Mouse (Mus musculus) heart, embryonic 12.5 days (tissue): ENCODE data around the gene Islr. TPM values are rescaled to one million over a fixed set of nuclear protein-coding genes. Genes with fewer than 3 reads are reported as not detected.

Source experiments
- ATAC-seq: fragments of 200-750 bp; cut with Nextera tagmentation; 2 replicates; pipeline ENCODE4 v1.8.0; 2017; ENCODE audit warnings: moderate TSS enrichment, moderate library complexity; ENCODE audit not compliant: insufficient number of reproducible peaks, low FRiP score
- H3K27ac ChIP-seq: fragments of 300-500 bp; sonication (generic); 2 replicates; pipeline ENCODE4 v1.5.1; 2016; ENCODE audit warnings: mild to moderate bottlenecking, moderate library complexity; ENCODE audit not compliant: poor library complexity, severe bottlenecking
- H3K27me3 ChIP-seq: fragments of 300-500 bp; sonication (generic); replicated peaks from 2 replicates; pipeline ENCODE4 v1.6.1; 2016; ENCODE audit warnings: mild to moderate bottlenecking, moderate library complexity
- H3K36me3 ChIP-seq: fragments of 300-500 bp; sonication (generic); 2 replicates; pipeline ENCODE4 v1.6.1; 2016; ENCODE audit warnings: mild to moderate bottlenecking, moderate library complexity
- H3K4me1 ChIP-seq: fragments of 300-500 bp; sonication (generic); replicated peaks from 2 replicates; pipeline ENCODE4 v1.6.1; 2016; ENCODE audit warnings: mild to moderate bottlenecking
- H3K4me2 ChIP-seq: fragments of 300-500 bp; sonication (generic); 2 replicates; pipeline ENCODE4 v1.6.1; 2016; ENCODE audit warnings: mild to moderate bottlenecking, moderate library complexity
- H3K4me3 ChIP-seq: fragments of 300-500 bp; sonication (generic); 2 replicates; pipeline ENCODE4 v1.5.1; 2016; ENCODE audit warnings: mild to moderate bottlenecking
- H3K9ac ChIP-seq: fragments of 300-500 bp; sonication (generic); 2 replicates; pipeline ENCODE4 v1.6.1; 2016; ENCODE audit warnings: mild to moderate bottlenecking, moderate library complexity
- H3K9me3 ChIP-seq: fragments of 300-500 bp; sonication (generic); replicated peaks from 2 replicates; pipeline ENCODE4 v1.6.1; 2016; ENCODE audit warnings: mild to moderate bottlenecking, moderate library complexity
- WGBS: fragments of 180-500 bp; shearing (Covaris S2); methylation state at CpG from one replicate; pipeline ENCODE4 v1.1.7; 2016; 5-methylcytosine and 5-hydroxymethylcytosine counted together
- polyA plus RNA-seq: library from polyadenylated mRNA; unstranded; fragments of >200 nt; fragmentation: Nextera tagmentation; extraction: Ambion mirVana; gene quantifications from 2 replicates; pipeline ENCODE4 v1.2.1, GENCODE M21; 2016

The Islr gene
- polyA plus RNA-seq, 1 experiment from 2014 or later = 8.5 TPM

- 0 out of 2 replicates have a peak, but pooled peaks cover 7% of the 10 kb centered on the region for H3K27me3 ChIP-seq
- no peak overlapping the region for H3K4me2 ChIP-seq
- H3K9ac ChIP-seq = no peak overlapping the region
- WGBS = 82% methylated on average over 6 of the region's 6 CpGs
- ATAC-seq = no peak
- H3K4me1 ChIP-seq = no peaks in the 10 kb centered on the region
- H3K9me3 ChIP-seq = no peaks in the 10 kb centered on the region
- H3K27ac ChIP-seq = no peak overlapping the region
- H3K36me3 ChIP-seq = no peaks in the 10 kb centered on the region
- no peak overlapping the region for H3K4me3 ChIP-seq
These were observed 19.6 kb downstream of the Islr start for GRCm38 (mm10) chr9:58184456-58184855.

GRCm38 (mm10) chr9:58179390-58179789 lies 24.7 kb downstream of the Islr start:
- H3K4me3 ChIP-seq = no peak overlapping the region
- no peaks in the 10 kb centered on the region for H3K9me3 ChIP-seq
- ATAC-seq = no peak
- no peak overlapping the region for H3K27ac ChIP-seq
- no peak overlapping the region for H3K4me2 ChIP-seq
- no peaks in the 10 kb centered on the region for H3K27me3 ChIP-seq
- peaks cover 19% of the 10 kb centered on the region for H3K4me1 ChIP-seq
- WGBS = 70% methylated on average over 2 of the region's 2 CpGs
- H3K36me3 ChIP-seq = no peaks in the 10 kb centered on the region
- no peak overlapping the region for H3K9ac ChIP-seq

- H3K27ac ChIP-seq = no peak overlapping the region
These were observed 26.9 kb downstream of the Islr start for GRCm38 (mm10) chr9:58177165-58177564.

GRCm38 (mm10) chr9:58175745-58176487 lies 28.2 kb downstream of the Islr start:
- Histone ChIP-seq H3K9me3 (no peaks in the 10 kb centered on the region), H3K27me3 (no peaks in the 10 kb centered on the region), H3K4me3 (no peak overlapping the region), H3K27ac (no peak overlapping the region), H3K36me3 (no peaks in the 10 kb centered on the region), H3K9ac (no peak overlapping the region), H3K4me1 (peaks cover 19% of the 10 kb centered on the region), H3K4me2 (no peak overlapping the region)
- 26% methylated on average over 5 of the region's 5 CpGs for WGBS
- ATAC-seq = no peak

More at GRCm38 (mm10) chr9:58177165-58177564, 26.9 kb downstream of the Islr start:
- H3K9me3 ChIP-seq = no peaks in the 10 kb centered on the region
- ATAC-seq = no peak
- H3K36me3 ChIP-seq = no peaks in the 10 kb centered on the region
- 66% methylated on average over 4 of the region's 4 CpGs for WGBS
- H3K27me3 ChIP-seq = no peaks in the 10 kb centered on the region
- H3K4me1 ChIP-seq = peaks cover 19% of the 10 kb centered on the region
- H3K4me2 ChIP-seq = no peak overlapping the region
- no peak overlapping the region for H3K4me3 ChIP-seq
- no peak overlapping the region for H3K9ac ChIP-seq

- H3K36me3 ChIP-seq = no peaks in the 10 kb centered on the region
- peak; percentile 42; the same call in 1 of the 2 replicates for ATAC-seq
These were observed 29.3 kb downstream of the Islr start for GRCm38 (mm10) chr9:58174818-58175251.

GRCm38 (mm10) chr9:58172863-58173262 lies 31.2 kb downstream of the Islr start:
- Histone ChIP-seq H3K4me3 (no peak overlapping the region), H3K27ac (no peak overlapping the region), H3K4me1 (peaks cover 25% of the 10 kb centered on the region), H3K9me3 (no peaks in the 10 kb centered on the region), H3K27me3 (no peaks in the 10 kb centered on the region), H3K4me2 (no peak overlapping the region), H3K36me3 (no peaks in the 10 kb centered on the region), H3K9ac (no peak overlapping the region)
- WGBS = 57% methylated on average over 2 of the region's 2 CpGs
- ATAC-seq = no peak

More at GRCm38 (mm10) chr9:58174818-58175251, 29.3 kb downstream of the Islr start:
- 33% methylated on average over 5 of the region's 5 CpGs for WGBS
- peaks cover 19% of the 10 kb centered on the region for H3K4me1 ChIP-seq
- no peaks in the 10 kb centered on the region for H3K9me3 ChIP-seq
- H3K27me3 ChIP-seq = no peaks in the 10 kb centered on the region
- H3K4me3 ChIP-seq = no peak overlapping the region
- H3K4me2 ChIP-seq = no peak overlapping the region
- no peak overlapping the region for H3K9ac ChIP-seq
- no peak overlapping the region for H3K27ac ChIP-seq

- Histone ChIP-seq H3K36me3 (no peaks in the 10 kb centered on the region), H3K9ac (no peak overlapping the region), H3K27me3 (no peaks in the 10 kb centered on the region), H3K9me3 (0 out of 2 replicates have a peak, but pooled peaks cover 3% of the 10 kb centered on the region), H3K4me2 (no peak overlapping the region), H3K27ac (no peak overlapping the region), H3K4me1 (peaks cover 6% of the 10 kb centered on the region), H3K4me3 (no peak overlapping the region)
- 70% methylated on average over 6 of the region's 6 CpGs for WGBS
- no peak for ATAC-seq
These were observed 34.7 kb downstream of the Islr start for GRCm38 (mm10) chr9:58169426-58169825.

GRCm38 (mm10) chr9:58168880-58169279 lies 35.2 kb downstream of the Islr start:
- no peak overlapping the region for H3K27ac ChIP-seq
- H3K4me2 ChIP-seq = no peak overlapping the region
- WGBS = 72% methylated on average over 3 of the region's 3 CpGs
- no peaks in the 10 kb centered on the region for H3K36me3 ChIP-seq
- 0 out of 2 replicates have a peak, but pooled peaks cover under 1% of the 10 kb centered on the region for H3K27me3 ChIP-seq
- no peak overlapping the region for H3K4me3 ChIP-seq
- no peak for ATAC-seq
- H3K9me3 ChIP-seq = 0 out of 2 replicates have a peak, but pooled peaks cover 3% of the 10 kb centered on the region
- peaks cover 6% of the 10 kb centered on the region; the same call in 1 of the 2 replicates for H3K4me1 ChIP-seq
- H3K9ac ChIP-seq = no peak overlapping the region

- Histone ChIP-seq H3K9ac (no peak overlapping the region), H3K4me3 (no peak overlapping the region), H3K4me1 (peaks cover 13% of the 10 kb centered on the region), H3K4me2 (no peak overlapping the region), H3K36me3 (no peaks in the 10 kb centered on the region), H3K27ac (no peak overlapping the region), H3K9me3 (0 out of 2 replicates have a peak, but pooled peaks cover 3% of the 10 kb centered on the region), H3K27me3 (peaks cover 6% of the 10 kb centered on the region; the same call in 1 of the 2 replicates)
- 72% methylated on average over 1 of the region's 1 CpGs for WGBS
- ATAC-seq = no peak
These were observed 38.3 kb downstream of the Islr start for GRCm38 (mm10) chr9:58165779-58166178.

- Histone ChIP-seq H3K27ac (no peak overlapping the region), H3K9me3 (0 out of 2 replicates have a peak, but pooled peaks cover 3% of the 10 kb centered on the region), H3K36me3 (no peaks in the 10 kb centered on the region), H3K4me1 (peaks cover 33% of the 10 kb centered on the region), H3K27me3 (peaks cover 6% of the 10 kb centered on the region; the same call in 1 of the 2 replicates), H3K9ac (no peak overlapping the region), H3K4me2 (no peak overlapping the region), H3K4me3 (no peak overlapping the region)
- WGBS = 60% methylated on average over 5 of the region's 5 CpGs
- no peak for ATAC-seq
These were observed 41.0 kb downstream of the Islr start for GRCm38 (mm10) chr9:58163146-58163545.

GRCm38 (mm10) chr9:58162173-58162572 lies 41.9 kb downstream of the Islr start:
- ATAC-seq = no peak
- Histone ChIP-seq H3K27ac (no peak overlapping the region), H3K36me3 (no peaks in the 10 kb centered on the region), H3K27me3 (peaks cover 9% of the 10 kb centered on the region; the same call in 1 of the 2 replicates), H3K9ac (no peak overlapping the region), H3K9me3 (0 out of 2 replicates have a peak, but pooled peaks cover 3% of the 10 kb centered on the region), H3K4me2 (no peak overlapping the region), H3K4me3 (no peak overlapping the region), H3K4me1 (peaks cover 43% of the 10 kb centered on the region)
- WGBS = 83% methylated on average over 3 of the region's 3 CpGs
